In genomic region chr2:43950741-43951140, GRCm38 (mm10) we compare ENCODE assay signal across 28 mouse cellular contexts.
"Had no signal": no experiment of that assay in that cellular context is flagged by ENCODE, and none has a peak within 500 bp of the region (broad histone marks: within the 10 kb centered on the region; RNA-seq: fewer than 3 reads in every experiment).

No protein-coding gene starts in this region.

- H3K4me1 ChIP-seq: kidney, embryonic 15.5 days; limb, embryonic 12.5 days; limb, embryonic 15.5 days; lung, embryonic 15.5 days; megakaryocyte, embryonic 14.5 days; midbrain, embryonic 10.5 days; midbrain, embryonic 13.5 days; neural tube, embryonic 13.5 days had no signal

- H3K27me3 ChIP-seq: kidney, embryonic 15.5 days; limb, embryonic 12.5 days; limb, embryonic 15.5 days; lung, embryonic 15.5 days; megakaryocyte, embryonic 14.5 days; midbrain, embryonic 13.5 days; neural tube, embryonic 13.5 days had no signal

- H3K4me2 ChIP-seq: kidney, embryonic 15.5 days; limb, embryonic 12.5 days; limb, embryonic 15.5 days; liver, embryonic 11.5 days; lung, embryonic 15.5 days; midbrain, embryonic 13.5 days; neural tube, embryonic 13.5 days had no signal

- DNase-seq: kidney, adult 11 months; kidney, adult 8-10 months; kidney, postnatal 10 days; kidney, postnatal 36 days; layer of hippocampus, adult 9-11 months; left cerebral cortex, postnatal 4 days; liver, postnatal 0 days; lung, postnatal 10 days; lung, postnatal 36 days; right cerebral cortex, adult 18-20 months; right cerebral cortex, postnatal 14 days; right cerebral cortex, postnatal 4 days; thymus, adult 2 months; thymus, postnatal 14 days; thymus, postnatal 4 days had no signal

- H3K9ac ChIP-seq: kidney, embryonic 15.5 days; limb, embryonic 12.5 days; limb, embryonic 15.5 days; liver, embryonic 14.5 days; liver, postnatal 0 days; lung, embryonic 15.5 days; midbrain, embryonic 13.5 days; neural tube, embryonic 13.5 days had no signal

- H3K9me3 ChIP-seq: kidney, embryonic 15.5 days; limb, embryonic 12.5 days; limb, embryonic 15.5 days; lung, embryonic 15.5 days; megakaryocyte, embryonic 14.5 days; midbrain, embryonic 10.5 days; midbrain, embryonic 13.5 days; neural tube, embryonic 13.5 days had no signal

- H3K36me3 ChIP-seq: kidney, embryonic 15.5 days; limb, embryonic 12.5 days; limb, embryonic 15.5 days; lung, embryonic 15.5 days; midbrain, embryonic 10.5 days; midbrain, embryonic 13.5 days; neural tube, embryonic 13.5 days had no signal

- ATAC-seq: liver, postnatal 0 days; midbrain, embryonic 13.5 days; midbrain, embryonic 16.5 days had no signal

- H3K4me3 ChIP-seq: kidney, embryonic 15.5 days; limb, embryonic 12.5 days; limb, embryonic 15.5 days; lung, embryonic 15.5 days; megakaryocyte, embryonic 14.5 days; midbrain, embryonic 10.5 days; midbrain, embryonic 13.5 days; myocyte; neural tube, embryonic 13.5 days had no signal

- H3K27ac ChIP-seq: kidney, embryonic 15.5 days; limb, embryonic 12.5 days; limb, embryonic 15.5 days; liver, embryonic 14.5 days; lung, embryonic 15.5 days; midbrain, embryonic 10.5 days; midbrain, embryonic 13.5 days; neural tube, embryonic 13.5 days; stomach, postnatal 0 days had no signal
